Mouse (Mus musculus): ENCODE data around the gene Lrrc34. TPM values are rescaled to one million over a fixed set of nuclear protein-coding genes. Genes with fewer than 3 reads are reported as not detected.

Lrrc34 gene
- polyA plus RNA-seq, 1 experiment from 2014 or later = 1.7 TPM

DNA sequence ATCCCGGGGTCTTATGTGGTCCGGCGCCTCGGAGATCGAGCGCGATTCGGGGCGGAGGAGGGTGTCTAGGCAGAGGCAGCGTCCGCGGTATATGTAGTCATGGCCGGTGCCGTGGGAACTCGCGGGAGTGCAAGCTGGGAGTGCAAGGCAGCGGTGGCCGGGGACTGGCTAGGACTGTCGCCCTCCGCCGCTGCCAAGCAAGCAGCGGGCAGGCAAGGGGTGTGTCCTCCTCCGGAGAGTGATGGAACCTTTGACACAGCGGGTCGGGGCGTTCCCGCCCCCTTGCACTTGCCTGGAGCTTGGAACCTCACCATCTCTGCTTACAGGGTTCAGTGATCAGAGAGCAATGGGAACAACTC lies 45.0 kb downstream of the Lrrc34 start:
- peak overlapping the region; percentile 68 for H3K4me2 ChIP-seq (ENCODE audit: low read length)
- ATAC-seq = no peak
- peaks cover 22% of the 10 kb centered on the region for H3K4me1 ChIP-seq (ENCODE audit: control insufficient read depth, insufficient read depth, low read length)
- peak overlapping the region; percentile 93 for H3K4me3 ChIP-seq (ENCODE audit: low read depth, low read length)
- peak overlapping the region; percentile 98 for H3K27ac ChIP-seq (ENCODE audit: low read length)
- H3K9ac ChIP-seq (ENCODE audit: low read depth, low read length) = peak overlapping the region; percentile 85
- H3K9me3 ChIP-seq (replicated peaks; ENCODE audit: control insufficient read depth, low read length, poor library complexity, severe bottlenecking) = no peaks in the 10 kb centered on the region
- peaks cover 3% of the 10 kb centered on the region; the same call in 1 of the 2 replicates for H3K27me3 ChIP-seq (ENCODE audit: control insufficient read depth, insufficient read depth, low read depth, low read length)
- 0% methylated on average over 27 of the region's 27 CpGs for WGBS
- H3K36me3 ChIP-seq (ENCODE audit: control insufficient read depth, insufficient read depth, low read length) = peaks cover 7% of the 10 kb centered on the region

GRCm38 (mm10) chr3:30602065-30602739 lies 45.5 kb downstream of the Lrrc34 start, which contains the start of gene Mynn:
Gene Mynn (plus strand): TSS chr3:30602065.
- peaks cover 22% of the 10 kb centered on the region for H3K4me1 ChIP-seq (ENCODE audit: control insufficient read depth, insufficient read depth, low read length)
- H3K9me3 ChIP-seq (replicated peaks; ENCODE audit: control insufficient read depth, low read length, poor library complexity, severe bottlenecking) = no peaks in the 10 kb centered on the region
- peak within 1 kb of the TSS; percentile 93 for H3K4me3 ChIP-seq (ENCODE audit: low read depth, low read length)
- ATAC-seq = peak; percentile 96
- peak within 1 kb of the TSS; percentile 98 for H3K27ac ChIP-seq (ENCODE audit: low read length)
- peak within 1 kb of the TSS; percentile 68 for H3K4me2 ChIP-seq (ENCODE audit: low read length)
- 0% methylated on average over 40 of the region's 40 CpGs for WGBS
- H3K9ac ChIP-seq (ENCODE audit: low read depth, low read length) = peak within 1 kb of the TSS; percentile 85
- peaks cover 3% of the 10 kb centered on the region for H3K36me3 ChIP-seq (ENCODE audit: control insufficient read depth, insufficient read depth, low read length)
- peaks cover 4% of the 10 kb centered on the region; the same call in 1 of the 2 replicates for H3K27me3 ChIP-seq (ENCODE audit: control insufficient read depth, insufficient read depth, low read depth, low read length)

DNA sequence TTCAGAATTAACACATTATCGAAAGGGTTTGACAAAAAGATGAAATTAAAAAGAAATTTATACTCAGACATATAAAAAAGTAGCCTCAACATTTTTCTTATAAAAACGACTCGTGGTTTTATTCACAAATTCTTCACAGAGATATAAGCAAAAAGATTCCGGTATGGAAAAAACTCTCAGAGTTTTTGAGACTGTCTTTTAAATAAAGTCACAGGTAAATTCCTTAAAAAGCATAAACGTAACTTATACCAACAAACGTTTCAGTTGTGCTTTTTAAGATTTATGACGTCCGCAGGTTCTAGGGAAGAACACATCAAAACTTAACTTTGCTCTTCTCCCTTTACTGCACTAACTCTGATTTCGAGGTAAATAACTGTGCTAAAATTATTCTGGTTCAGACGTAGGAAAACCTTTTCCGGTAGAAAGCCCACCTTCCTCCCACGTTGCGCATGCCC lies 46.0 kb downstream of the Lrrc34 start:
- no peak for ATAC-seq
- peak overlapping the region; percentile 93 for H3K4me3 ChIP-seq (ENCODE audit: low read depth, low read length)
- peak overlapping the region; percentile 85; the same call in 1 of the 2 replicates for H3K9ac ChIP-seq (ENCODE audit: low read depth, low read length)
- peaks cover 4% of the 10 kb centered on the region; the same call in 1 of the 2 replicates for H3K27me3 ChIP-seq (ENCODE audit: control insufficient read depth, insufficient read depth, low read depth, low read length)
- peak overlapping the region; percentile 62 for H3K4me2 ChIP-seq (ENCODE audit: low read length)
- H3K9me3 ChIP-seq (replicated peaks; ENCODE audit: control insufficient read depth, low read length, poor library complexity, severe bottlenecking) = no peaks in the 10 kb centered on the region
- under 1% methylated on average over 13 of the region's 13 CpGs for WGBS
- peak overlapping the region; percentile 98 for H3K27ac ChIP-seq (ENCODE audit: low read length)
- H3K36me3 ChIP-seq (ENCODE audit: control insufficient read depth, insufficient read depth, low read length) = no peaks in the 10 kb centered on the region; the same call in 1 of the 2 replicates
- peaks cover 22% of the 10 kb centered on the region for H3K4me1 ChIP-seq (ENCODE audit: control insufficient read depth, insufficient read depth, low read length)

DNA sequence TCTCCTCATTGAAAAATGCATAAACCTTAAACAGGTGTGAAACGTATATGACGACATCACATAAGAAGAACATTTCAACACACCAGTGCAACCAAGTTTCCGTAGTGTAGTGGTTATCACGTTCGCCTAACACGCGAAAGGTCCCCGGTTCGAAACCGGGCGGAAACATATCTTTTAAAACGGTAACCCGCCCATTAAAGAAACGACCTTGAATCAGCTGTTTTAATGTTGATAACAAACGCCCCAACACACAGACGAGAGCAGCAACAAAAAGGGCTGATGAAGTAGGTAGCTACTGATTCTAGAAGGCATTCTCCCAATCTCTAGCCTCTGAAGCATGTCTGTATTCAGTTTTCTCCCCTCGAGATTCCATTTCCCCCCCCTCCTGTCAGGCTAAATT lies 46.5 kb downstream of the Lrrc34 start:
- Histone ChIP-seq H3K27me3 (ENCODE audit: control insufficient read depth, insufficient read depth, low read depth, low read length) (peaks cover 4% of the 10 kb centered on the region; the same call in 1 of the 2 replicates), H3K4me1 (ENCODE audit: control insufficient read depth, insufficient read depth, low read length) (peaks cover 22% of the 10 kb centered on the region), H3K27ac (ENCODE audit: low read length) (peak overlapping the region; percentile 61), H3K9me3 (replicated peaks; ENCODE audit: control insufficient read depth, low read length, poor library complexity, severe bottlenecking) (no peaks in the 10 kb centered on the region), H3K4me2 (ENCODE audit: low read length) (peak overlapping the region; percentile 62), H3K4me3 (ENCODE audit: low read depth, low read length) (peak overlapping the region; percentile 43), H3K36me3 (ENCODE audit: control insufficient read depth, insufficient read depth, low read length) (no peaks in the 10 kb centered on the region; the same call in 1 of the 2 replicates), H3K9ac (ENCODE audit: low read depth, low read length) (no peak overlapping the region)
- under 1% methylated on average over 17 of the region's 17 CpGs for WGBS
- ATAC-seq = peak; percentile 30

DNA sequence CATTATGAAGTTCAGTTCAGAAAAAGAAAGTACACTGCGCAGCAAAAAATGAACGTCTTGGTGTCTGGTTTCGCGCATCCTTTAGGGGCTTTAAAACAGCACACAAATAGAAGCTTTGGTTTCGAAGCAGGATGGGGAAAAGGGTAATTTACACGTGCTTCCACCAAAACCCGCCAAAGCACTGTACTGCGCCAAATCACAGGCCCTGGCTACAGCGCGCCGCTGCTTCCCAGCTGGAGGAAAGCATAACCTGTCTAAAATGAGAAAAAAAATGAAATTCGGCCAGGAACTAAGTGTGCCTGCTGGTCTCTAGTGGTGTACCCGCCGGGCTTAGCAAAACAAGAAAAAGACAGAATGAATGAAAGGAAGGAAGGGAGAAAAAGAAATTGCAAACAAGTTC lies 47.0 kb downstream of the Lrrc34 start:
- Histone ChIP-seq H3K9me3 (replicated peaks; ENCODE audit: control insufficient read depth, low read length, poor library complexity, severe bottlenecking) (no peaks in the 10 kb centered on the region), H3K9ac (ENCODE audit: low read depth, low read length) (peak overlapping the region; percentile 23; the same call in 1 of the 2 replicates), H3K27ac (ENCODE audit: low read length) (peak overlapping the region; percentile 60), H3K36me3 (ENCODE audit: control insufficient read depth, insufficient read depth, low read length) (no peaks in the 10 kb centered on the region; the same call in 1 of the 2 replicates), H3K4me2 (ENCODE audit: low read length) (peak overlapping the region; percentile 62), H3K4me3 (ENCODE audit: low read depth, low read length) (peak overlapping the region; percentile 43), H3K27me3 (ENCODE audit: control insufficient read depth, insufficient read depth, low read depth, low read length) (peaks cover 4% of the 10 kb centered on the region; the same call in 1 of the 2 replicates), H3K4me1 (ENCODE audit: control insufficient read depth, insufficient read depth, low read length) (peaks cover 26% of the 10 kb centered on the region)
- no peak for ATAC-seq
- under 1% methylated on average over 14 of the region's 14 CpGs for whole genome bisulfite sequencing

DNA sequence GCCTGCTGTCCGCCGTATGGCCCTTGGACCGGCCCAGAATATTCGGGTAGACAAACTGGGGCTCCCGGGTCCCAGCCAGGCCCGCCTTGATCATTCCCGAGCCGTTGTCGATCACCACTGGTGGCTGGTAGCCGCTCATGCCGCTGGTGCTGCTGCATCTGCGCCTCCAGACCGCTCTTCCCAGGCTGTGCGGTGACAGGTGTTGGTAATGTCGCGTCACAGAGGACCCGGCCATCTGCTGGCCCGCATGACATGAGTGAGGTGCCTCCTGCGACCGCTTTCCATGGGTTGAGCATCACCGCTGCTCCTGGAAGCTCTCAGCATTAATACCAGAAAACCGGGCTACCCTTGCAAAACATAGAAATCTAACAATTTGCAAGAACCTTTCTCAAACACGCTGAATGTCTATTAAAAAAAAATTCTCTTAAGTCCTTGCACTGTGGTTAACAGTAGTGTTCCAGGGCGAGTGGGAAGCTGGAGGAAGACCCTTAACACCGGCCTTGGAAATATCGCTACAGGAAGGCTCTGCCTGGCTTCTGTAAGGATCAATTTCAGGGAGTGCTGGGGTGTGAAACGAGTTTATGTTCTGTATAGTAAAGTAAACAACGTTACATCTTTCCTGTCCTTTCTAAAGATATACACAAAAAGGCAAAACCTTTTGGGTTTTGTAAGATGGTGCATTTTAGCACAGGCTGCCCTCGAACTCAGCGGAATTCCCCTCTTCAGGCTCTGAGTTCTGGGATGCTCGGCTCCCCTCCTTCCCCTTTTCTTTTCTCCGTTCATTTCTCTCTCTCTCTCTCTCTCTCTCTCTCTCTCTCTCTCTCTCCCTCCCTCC lies 47.7 kb downstream of the Lrrc34 start, which contains the start of gene Actrt3:
Gene Actrt3 (minus strand): TSS at position 229 of the 835 bp plus-strand sequence.
- peaks cover 27% of the 10 kb centered on the region for H3K4me1 ChIP-seq (ENCODE audit: control insufficient read depth, insufficient read depth, low read length)
- H3K36me3 ChIP-seq (ENCODE audit: control insufficient read depth, insufficient read depth, low read length) = no peaks in the 10 kb centered on the region; the same call in 1 of the 2 replicates
- under 1% methylated on average over 32 of the region's 32 CpGs for WGBS
- peak within 1 kb of the TSS; percentile 43 for H3K4me3 ChIP-seq (ENCODE audit: low read depth, low read length)
- H3K9ac ChIP-seq (ENCODE audit: low read depth, low read length) = peak within 1 kb of the TSS; percentile 54
- peaks cover 4% of the 10 kb centered on the region; the same call in 1 of the 2 replicates for H3K27me3 ChIP-seq (ENCODE audit: control insufficient read depth, insufficient read depth, low read depth, low read length)
- H3K4me2 ChIP-seq (ENCODE audit: low read length) = peak within 1 kb of the TSS; percentile 62
- no peaks in the 10 kb centered on the region for H3K9me3 ChIP-seq (replicated peaks; ENCODE audit: control insufficient read depth, low read length, poor library complexity, severe bottlenecking)
- H3K27ac ChIP-seq (ENCODE audit: low read length) = peak within 1 kb of the TSS; percentile 60
- ATAC-seq = no peak

- Histone ChIP-seq H3K4me1 (ENCODE audit: control insufficient read depth, insufficient read depth, low read length) (peaks cover 12% of the 10 kb centered on the region), H3K27me3 (ENCODE audit: control insufficient read depth, insufficient read depth, low read depth, low read length) (peaks cover 4% of the 10 kb centered on the region; the same call in 1 of the 2 replicates), H3K9me3 (replicated peaks; ENCODE audit: control insufficient read depth, low read length, poor library complexity, severe bottlenecking) (no peaks in the 10 kb centered on the region), H3K4me2 (ENCODE audit: low read length) (no peak overlapping the region), H3K4me3 (ENCODE audit: low read depth, low read length) (no peak overlapping the region), H3K9ac (ENCODE audit: low read depth, low read length) (no peak overlapping the region), H3K27ac (ENCODE audit: low read length) (no peak overlapping the region), H3K36me3 (ENCODE audit: control insufficient read depth, insufficient read depth, low read length) (no peaks in the 10 kb centered on the region)
- no peak for ATAC-seq
- 72% methylated on average over 7 of the region's 7 CpGs for WGBS
Observed at GRCm38 (mm10) chr3:30597271-30597670, 50.4 kb downstream of the Lrrc34 start.

GRCm38 (mm10) chr3:30595111-30595832 lies 52.4 kb downstream of the Lrrc34 start:
- H3K4me2 ChIP-seq (ENCODE audit: low read length) = peak overlapping the region; percentile 58
- no peaks in the 10 kb centered on the region for H3K36me3 ChIP-seq (ENCODE audit: control insufficient read depth, insufficient read depth, low read length)
- H3K9ac ChIP-seq (ENCODE audit: low read depth, low read length) = peak overlapping the region; percentile 91
- peaks cover 12% of the 10 kb centered on the region for H3K4me1 ChIP-seq (ENCODE audit: control insufficient read depth, insufficient read depth, low read length)
- 0% methylated on average over 62 of the region's 62 CpGs for WGBS
- no peaks in the 10 kb centered on the region for H3K9me3 ChIP-seq (replicated peaks; ENCODE audit: control insufficient read depth, low read length, poor library complexity, severe bottlenecking)
- ATAC-seq = peak; percentile 75
- peaks cover 4% of the 10 kb centered on the region; the same call in 1 of the 2 replicates for H3K27me3 ChIP-seq (ENCODE audit: control insufficient read depth, insufficient read depth, low read depth, low read length)
- peak overlapping the region; percentile 78 for H3K4me3 ChIP-seq (ENCODE audit: low read depth, low read length)
- H3K27ac ChIP-seq (ENCODE audit: low read length) = peak overlapping the region; percentile 80
